Mouse (Mus musculus): ENCODE results near the gene Pum1.

Pum1 gene

DNA sequence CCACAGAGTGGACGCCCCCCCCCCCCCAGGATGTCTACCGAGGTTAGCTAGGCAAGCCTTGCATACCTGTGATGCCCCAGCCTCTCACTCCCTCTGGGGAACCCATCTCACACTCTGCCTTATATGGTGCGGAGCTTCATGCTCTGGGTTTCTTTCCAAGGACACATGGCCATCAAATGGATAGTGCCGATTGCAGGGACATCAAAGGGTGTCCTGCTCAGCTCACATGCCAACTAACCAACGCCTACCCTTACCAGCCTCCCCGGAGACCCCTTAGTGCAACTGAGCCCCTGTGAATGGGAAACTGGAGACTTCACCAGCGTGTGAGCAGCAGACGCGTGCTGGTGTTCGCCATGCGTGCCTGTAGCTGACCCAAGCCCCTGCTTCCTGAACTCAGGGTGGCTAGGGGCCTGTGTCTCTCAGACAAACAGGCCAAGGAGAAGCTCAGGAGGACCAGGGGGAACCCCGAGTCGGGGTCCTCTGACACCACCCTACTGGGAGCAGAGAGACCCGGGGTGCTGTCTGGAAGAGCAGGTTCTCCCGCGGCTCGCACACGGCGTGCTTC lies 128.8 kb downstream of the Pum1 start:
- DNase-seq (ENCODE audit: low spot score) = peak; percentile 61

DNA sequence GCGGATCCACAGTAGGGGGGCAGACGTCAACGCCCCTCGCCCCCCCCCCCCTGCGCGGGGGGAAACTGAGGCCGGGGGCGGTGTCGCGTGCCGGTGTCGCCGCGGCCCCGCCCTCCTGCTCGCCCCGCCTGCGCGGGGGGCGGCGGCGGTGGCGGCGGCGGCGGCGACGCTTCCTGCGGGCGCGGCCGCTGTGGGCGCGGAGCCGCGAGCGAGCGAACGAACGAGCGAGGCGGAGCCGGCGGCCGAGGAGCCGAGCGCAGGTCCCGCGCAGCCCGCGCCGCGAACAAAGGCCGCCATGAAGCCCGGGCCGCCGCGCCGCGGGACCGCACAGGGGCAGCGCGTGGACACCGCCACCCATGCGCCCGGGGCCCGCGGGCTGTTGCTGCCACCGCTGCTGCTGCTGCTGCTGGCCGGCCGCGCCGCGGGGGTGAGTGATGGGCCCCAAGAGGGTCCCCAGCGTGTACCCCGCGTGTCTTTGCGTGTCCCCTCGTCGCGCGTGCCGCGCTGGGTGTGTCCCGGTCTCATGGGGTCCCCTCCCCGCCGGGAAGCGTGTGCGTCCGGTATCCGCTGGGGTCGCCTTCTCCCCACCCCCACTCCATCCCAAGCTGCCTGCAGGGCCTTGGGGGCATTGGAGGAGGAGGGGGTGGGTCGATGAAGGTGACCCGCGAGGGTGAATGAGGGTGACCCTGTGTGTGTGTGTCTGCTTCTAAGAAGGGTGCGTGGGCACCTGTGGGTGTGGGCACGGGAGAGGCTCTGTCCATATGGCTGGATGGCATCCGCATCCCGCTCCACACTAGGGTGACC lies 129.5 kb downstream of the Pum1 start, which contains the start of gene Sdc3:
Sdc3 (plus strand) TSS at position 162 of the 804 bp plus-strand sequence.
- DNase-seq (ENCODE audit: low spot score) = peak; percentile 48

DNA sequence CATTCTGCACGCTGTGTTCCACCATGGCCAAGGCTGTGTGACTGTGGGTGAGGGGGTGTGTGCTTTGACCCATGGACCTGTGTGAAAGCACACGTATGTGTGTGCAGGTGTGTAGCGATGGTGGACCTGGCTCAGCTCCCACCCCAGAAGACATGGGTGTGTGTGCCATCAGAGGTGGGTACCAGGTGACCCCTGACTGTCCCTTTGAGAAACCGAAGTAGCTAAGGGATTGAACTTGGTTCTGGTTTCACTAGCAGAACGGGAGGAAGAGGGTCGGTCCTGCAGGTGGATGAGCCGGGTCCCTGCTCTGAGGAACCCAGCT lies 130.0 kb downstream of the Pum1 start:
- DNase-seq (ENCODE audit: low spot score) = no peak

DNA sequence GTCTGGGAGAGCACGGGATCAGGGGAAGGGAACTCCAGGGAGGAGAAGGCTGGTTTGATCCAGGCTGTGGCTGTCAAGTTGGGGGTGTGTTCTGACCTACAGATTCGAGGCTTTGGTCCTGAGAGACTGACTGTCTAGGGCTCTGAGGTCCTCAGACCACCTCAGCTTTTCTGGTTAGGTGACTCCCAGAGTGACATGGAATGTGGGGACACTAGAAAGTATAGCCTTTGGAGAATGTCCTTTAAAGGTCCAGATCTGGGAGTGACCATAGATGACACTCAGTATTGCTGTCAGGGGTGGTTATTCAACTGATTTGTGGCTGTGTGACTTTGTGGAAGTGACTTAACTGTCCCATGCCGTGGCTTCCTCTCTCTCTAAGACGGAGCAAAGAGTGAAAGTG lies 131.7 kb downstream of the Pum1 start:
- no peak for DNase-seq (ENCODE audit: low spot score)

DNA sequence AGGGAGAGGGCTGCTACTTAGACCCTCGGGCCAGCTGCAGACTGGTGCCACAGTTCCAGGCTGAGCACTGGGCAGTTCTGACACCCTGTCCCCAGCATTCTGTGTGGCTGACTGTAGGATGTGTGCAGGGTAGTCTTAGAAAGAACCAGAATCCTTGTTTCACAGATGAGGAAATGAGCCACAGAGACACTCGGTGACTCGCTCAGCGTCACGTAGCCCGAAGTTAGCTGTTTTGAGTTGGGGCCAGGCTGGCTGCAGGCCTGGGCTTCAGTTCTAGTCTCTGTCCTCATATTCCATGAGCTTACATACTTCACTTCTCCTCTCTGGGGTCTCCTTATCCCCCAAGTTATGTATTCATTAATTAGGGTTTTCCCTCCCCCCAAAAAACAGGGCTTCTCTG lies 132.8 kb downstream of the Pum1 start:
- no peak for DNase-seq (ENCODE audit: low spot score)

DNA sequence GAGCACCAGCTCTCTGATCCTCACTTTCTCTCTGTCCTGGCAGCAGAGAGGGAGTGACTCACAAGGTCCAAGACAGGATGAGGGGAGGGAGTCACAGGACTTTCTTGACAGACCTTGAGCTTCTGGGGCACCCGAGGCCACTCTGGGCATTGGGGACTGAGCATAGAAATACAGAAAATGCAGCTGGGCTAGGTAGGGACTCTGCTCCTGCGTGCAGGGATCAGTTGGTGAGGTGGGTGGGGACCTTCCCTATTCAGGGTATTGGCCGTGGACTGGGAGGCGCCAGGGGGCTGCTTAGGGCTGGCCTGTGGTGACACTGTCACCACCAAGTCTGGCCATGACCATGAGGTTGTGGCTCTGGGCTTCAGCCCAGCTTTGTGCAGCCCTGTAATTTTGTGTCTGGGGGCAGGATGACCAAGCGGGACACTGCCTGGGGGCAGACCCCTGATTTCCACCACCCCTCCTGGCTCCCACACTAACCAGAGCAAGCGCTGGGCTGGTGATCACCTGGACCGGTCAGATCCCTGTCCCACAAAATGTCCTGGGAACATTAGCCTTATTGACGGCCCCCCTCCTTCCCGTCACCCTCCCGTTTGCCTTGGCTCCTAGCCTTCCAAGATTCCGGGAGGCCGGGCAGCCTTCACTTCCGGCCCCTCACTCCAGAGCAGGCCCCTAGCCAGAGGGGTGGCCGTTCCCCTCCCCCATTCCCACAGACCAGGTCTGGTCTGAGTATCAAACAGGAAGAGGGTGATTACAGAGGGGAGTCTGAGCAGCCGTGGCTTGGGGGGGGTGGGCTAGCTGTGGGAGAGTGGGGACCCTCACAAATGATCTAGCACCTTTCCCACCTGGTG lies 134.3 kb downstream of the Pum1 start:
- peak; percentile 53 for DNase-seq (ENCODE audit: low spot score)

DNA sequence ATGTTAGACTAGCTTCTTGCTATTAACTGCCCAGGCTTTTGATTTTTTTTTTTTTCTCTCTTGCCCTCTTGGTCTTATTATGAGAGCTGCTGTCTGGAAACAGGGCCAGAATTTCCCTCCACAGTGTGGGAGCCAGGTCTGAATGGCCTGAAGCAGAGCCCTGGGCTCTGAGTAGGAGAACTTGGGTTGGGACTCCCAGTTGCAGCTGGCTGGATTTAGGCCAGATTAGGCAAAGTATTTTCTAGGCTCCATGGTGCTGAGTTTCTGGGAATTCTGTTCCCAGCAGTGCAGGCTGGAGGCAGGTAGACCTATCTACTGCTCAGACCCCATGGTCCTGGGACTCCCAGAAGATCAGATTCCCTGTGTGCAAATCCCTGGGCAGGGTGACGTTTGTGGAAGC lies 135.3 kb downstream of the Pum1 start:
- no peak for DNase-seq (ENCODE audit: low spot score)

DNA sequence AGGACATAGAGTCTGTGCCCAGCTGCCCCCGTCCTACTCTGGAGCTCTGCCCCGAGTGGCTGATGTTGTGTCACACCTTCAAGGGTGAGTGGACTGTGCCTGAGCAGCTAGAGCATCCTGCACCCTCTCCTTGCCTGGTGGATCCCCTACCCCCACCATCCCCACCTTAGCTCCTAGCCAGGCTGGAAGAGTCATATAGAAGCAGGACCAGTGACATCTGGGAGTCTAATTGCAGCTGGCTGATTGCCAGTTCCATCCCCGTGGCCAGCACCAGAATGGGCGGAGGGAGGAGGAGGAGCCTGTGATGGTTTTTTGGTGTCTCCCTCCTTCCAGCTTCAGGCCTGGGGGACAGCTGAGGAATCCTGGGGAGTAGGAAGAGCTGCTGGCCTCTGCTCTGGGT lies 136.0 kb downstream of the Pum1 start:
- no peak for DNase-seq (ENCODE audit: low spot score)

DNA sequence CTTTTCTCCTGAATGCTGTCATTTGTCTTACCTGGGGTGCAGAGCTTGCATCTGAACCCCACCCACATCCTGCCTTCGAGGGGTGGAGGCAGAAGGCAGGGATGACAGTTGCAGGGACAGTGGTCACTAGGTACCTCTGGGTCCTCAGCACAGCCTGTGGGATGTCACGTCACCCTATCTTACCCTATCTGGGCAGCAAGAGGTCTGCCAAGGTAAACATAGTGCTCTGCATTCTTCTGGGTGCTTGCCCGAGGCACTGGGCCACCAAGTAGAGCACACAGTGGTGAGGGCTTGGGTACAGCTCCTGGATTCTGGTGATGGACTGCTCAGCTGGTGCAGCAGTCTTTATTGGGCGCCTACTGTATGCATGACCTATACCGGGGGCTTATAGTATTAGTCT lies 136.5 kb downstream of the Pum1 start:
- no peak for DNase-seq (ENCODE audit: low spot score)

DNA sequence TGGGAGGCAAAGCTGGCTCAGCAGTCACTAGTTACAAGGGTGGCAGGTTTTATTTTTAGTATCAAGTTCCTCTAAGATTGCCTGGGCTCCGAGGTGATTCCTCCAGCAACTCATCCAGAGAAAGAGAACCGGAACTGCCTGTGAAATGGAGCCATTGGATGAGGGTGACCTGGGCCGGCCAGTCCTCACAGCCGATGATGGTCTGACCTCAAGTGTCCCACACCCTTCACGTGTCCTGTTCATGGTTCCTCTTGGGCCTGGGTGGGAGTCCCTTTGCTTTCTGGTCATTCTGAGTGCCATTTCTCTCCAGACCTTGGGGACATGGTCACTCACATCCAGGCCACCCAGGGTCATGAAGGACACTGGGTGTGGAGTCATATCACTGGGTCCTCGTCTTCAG lies 137.0 kb downstream of the Pum1 start:
- DNase-seq (ENCODE audit: low spot score) = no peak

DNA sequence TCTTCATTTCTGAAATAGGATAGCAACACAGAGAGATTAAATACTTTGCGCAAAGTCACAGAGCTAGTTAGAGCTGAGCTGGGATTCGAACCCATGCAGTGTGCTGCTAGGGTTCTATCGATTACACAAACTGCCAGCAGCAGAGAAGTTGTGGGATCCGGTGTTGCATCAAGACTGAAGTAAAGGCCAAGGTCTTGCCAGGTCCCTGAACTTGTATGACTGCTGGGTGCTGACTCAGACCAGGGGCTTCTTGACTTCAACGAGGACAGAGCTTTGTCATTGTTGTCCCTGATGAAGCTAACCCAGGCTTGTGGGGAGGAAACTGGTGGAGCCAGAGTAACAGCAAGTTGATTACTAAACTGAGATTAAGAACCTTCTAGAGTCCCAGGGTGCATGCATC lies 138.1 kb downstream of the Pum1 start:
- DNase-seq (ENCODE audit: low spot score) = no peak

DNA sequence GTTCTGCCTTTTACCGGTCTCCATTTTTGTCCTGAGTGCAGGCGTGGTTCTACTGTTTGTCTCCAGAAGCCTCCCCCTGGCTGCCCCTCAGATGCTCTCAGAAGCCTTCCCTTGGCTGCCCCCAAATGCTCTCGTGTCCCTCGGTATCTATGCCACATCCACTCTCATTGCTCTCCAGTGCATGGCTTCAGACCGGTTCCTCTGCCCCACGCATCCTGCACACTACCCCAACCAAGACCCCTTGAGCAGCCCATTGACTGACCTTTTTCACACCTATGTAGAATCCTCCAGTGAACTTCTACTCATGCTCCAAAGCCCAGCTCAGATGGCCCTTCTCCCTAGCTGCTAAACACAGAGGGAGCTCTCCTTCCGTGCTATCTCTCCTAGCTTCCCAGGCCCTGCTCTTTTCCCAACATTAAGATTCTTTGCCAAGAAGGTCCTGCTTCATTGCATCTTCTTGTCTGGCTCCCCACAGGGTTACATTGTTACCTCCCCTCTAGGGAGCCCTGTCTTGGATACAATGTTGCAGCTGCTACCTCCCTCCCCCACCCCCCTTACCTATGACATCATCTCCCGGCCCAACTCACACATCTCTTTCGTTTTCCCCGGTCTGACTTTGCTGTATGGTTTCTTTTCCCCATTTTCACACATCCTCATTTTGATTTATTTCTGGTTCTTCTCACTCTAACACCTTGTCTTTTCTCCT lies 138.7 kb downstream of the Pum1 start:
- peak; percentile 37 for DNase-seq (ENCODE audit: low spot score)

DNA sequence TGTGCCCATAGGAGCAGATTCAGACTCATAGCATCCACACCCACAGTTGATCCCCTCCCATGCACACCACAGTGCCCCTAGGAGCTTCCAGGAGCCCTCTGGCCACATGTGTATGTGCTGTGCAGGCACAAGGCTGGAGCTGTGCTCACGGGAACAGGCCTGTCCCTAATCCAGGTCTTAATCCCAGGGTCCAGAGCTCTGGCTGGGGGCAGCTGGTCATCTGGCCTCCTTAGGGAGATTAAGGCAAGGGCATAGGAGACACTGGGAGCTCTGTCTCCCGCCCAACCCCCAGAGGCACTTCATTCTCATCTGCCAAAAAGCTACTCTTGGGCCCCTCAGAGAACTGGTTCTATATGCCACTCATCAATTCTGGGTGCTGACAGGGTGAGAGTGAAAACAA lies 140.5 kb downstream of the Pum1 start:
- no peak for DNase-seq (ENCODE audit: low spot score)

DNA sequence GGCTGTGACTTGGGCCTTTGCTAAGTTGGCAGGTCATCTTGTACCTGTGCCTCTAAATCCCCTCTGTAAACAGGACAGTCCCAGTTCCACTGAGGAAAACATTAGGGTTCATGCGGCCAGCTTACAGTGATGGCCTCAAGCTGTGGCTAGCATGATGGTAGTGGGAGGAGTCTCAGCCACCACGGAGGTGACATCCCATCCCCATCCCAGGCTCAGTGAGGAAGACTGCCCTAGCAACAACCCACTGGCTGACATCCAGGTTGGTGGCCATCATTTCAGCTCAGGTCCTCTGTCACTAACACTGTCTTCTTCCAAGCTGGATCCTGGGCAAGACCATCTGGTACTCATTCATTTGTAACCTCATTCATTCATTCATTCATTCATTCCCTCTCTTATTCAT lies 141.2 kb downstream of the Pum1 start:
- no peak for DNase-seq (ENCODE audit: low spot score)

DNA sequence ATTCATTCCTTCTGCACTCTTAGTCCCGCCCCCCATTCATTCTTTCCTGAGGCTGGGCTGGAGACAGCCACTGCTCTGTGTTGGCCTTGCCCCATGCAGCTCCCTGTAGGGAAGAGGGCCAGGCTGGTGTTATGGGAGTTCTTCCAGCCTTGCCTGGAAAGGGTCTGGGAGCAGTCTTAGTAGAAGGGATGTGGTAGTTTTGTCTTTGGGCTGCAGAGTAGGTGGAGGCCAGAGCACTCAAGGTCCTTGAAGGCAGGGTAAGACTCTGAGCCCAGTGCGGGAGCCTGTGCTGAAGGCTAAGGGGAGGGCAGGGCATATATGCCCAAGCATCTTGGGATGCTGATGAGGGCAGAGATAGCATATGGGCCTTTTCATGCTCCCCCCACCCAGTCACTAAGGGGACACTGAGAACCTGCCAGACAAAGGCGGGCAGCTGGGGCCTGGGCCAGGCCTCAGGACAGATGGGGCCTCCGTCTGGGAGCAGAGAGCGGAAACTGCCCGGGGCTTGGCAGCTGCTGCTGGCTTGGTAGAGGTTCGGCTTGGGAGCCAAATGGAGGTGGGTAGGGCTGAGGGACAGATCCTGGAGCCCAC lies 141.7 kb downstream of the Pum1 start:
- no peak for DNase-seq (ENCODE audit: low spot score)

DNA sequence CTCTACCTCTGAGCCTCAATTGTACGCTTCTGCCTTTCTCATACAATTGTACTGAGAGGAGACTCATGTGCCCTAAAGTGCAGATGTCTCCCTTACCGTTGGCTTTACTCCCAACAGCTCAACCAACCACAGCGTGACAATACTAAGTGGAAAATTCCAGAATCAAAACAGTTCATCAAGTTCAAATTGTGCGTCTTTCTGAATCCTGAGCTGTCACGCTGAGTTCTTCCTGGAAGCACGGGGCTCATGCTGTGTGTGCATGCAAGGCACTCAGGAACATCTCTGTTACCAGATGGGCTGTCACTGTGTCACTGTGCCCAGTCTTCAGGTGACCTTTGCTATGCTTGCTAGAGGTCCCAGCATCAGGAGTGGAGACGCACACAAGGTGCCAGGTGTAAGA lies 142.6 kb downstream of the Pum1 start:
- no peak for DNase-seq (ENCODE audit: low spot score)

DNA sequence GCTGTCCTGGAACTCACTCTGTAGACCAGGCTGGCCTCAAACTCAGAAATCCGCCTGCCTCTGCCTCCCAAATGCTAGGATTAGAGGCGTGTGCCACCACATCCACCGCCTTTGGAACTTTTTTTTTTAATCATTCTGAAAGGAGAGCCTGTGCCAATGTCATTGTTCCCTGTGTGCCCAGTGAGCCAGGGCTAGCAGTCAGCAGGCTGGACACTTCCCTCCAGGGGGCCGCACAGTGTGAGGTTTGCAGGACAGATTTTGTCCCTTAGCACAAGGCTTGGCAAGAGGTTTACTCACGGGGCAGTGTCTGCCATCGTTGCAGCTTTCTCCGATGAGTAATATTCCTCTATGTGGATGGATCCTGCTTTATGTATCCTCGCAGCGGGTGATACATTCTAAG lies 143.6 kb downstream of the Pum1 start:
- DNase-seq (ENCODE audit: low spot score) = no peak

DNA sequence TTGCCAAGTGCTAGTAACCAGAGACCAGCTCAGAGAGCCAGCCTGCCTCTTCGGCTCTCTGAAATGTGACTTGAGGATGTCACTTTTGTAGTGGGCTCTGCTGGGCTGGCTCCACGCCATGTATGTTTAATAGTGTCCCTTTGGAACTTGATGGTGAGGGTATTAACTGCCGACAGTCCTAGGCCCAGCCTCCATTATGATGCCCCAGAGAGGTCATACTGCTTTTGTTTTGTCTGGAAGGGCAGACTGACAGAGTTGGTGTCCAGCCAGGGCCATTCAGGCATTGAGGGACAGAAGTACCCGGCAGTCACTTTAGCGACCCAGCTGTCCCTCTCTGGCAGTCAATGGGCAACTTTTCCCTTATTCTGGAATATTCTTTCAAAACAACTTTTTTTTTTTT lies 146.7 kb downstream of the Pum1 start:
- no peak for DNase-seq (ENCODE audit: low spot score)

DNA sequence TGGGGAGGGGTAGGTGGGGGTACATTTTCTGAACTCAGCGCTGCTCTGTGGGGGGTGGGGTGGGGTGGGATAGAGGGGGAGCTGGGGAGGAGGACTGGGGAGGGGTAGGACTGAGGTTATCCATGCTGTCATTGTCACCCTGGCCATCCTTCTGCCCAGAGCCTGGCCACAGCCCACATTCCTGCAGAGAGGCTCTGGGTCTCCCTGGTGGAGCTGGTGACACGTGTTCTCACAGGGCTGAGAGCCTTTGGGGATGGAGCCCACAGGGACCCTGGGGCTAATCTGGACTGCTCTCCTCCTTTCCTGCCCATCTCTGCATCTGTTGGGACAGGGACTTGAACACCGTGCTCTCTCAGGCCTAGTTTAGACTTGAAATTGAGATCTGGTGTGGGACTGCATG lies 147.7 kb downstream of the Pum1 start:
- DNase-seq (ENCODE audit: low spot score) = no peak

DNA sequence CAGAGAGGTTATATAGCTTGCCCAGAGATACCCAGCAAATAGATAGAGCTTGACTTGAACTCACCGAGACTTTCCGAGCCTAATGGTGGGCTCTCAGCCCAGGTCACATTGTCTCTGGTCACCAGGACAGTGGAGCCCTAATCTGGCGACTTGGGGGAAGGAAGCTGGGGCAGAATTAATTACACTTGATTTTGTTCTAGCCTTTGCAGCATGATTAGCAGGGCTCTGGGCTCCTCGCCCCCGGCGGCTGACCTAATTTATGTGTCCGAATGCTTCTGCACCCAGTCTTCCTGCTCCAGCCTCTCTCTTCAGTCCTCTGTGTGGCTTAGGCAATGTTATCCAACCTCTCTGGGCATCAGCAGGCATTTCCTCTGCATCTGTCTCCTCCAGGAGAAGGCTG lies 148.3 kb downstream of the Pum1 start:
- no peak for DNase-seq (ENCODE audit: low spot score)

DNA sequence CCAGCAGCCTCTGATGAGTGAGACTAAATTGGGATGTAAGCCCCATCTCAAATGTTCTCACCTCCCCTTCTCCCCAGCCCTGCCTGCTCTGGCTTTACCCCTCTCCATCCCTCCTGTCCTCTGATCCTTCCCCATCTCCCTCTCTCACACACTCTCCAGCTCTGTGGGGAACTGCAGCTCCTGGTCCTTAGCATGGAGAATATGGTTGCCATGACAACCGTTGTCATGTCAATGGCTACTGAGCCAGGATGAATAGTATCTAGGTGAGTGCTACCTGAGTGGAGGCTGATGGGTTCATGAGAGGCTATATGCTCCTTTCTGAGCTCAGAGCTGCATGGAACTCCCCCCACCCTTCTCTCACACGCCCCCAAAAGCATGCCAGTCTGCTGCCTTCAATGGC lies 150.8 kb downstream of the Pum1 start:
- peak; percentile 38 for DNase-seq (ENCODE audit: low spot score)

DNA sequence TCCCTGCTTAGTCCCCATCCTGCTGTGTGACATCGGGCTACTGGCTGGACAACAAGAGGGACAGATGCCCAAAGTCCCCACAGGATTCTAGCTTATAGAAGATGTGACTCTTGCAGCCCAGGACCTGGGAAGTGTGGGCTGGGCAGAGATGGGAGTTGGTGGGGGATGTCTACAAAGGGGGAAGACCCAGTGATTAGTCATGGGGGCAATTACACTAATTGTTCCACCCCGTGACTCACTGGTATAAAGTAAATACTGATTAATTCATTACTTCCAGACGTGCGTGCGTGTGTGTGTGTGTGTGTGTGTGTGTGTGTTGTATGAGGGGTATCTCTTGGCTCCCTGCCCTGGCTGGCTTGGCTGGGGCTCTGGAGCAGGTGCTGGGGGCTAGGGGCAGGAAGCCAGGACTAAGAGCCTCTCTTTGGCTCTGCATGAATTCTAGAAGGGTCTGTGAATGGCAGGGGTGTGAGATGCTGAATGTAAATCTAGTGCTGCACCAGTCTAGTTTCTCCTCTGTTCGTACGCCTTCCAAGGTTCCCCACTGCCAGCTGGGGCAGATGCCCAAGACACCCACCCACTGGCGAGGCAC lies 151.7 kb downstream of the Pum1 start:
- DNase-seq (ENCODE audit: low spot score) = no peak
